Mouse (Mus musculus) cerebellum, adult 8-10 months (tissue): Measurements from ENCODE around the gene 4930550L24Rik.

Source experiments
- DNase-seq: peaks from one replicate; pipeline ENCODE4 v3.0.0; 2022

The 4930550L24Rik gene

DNA sequence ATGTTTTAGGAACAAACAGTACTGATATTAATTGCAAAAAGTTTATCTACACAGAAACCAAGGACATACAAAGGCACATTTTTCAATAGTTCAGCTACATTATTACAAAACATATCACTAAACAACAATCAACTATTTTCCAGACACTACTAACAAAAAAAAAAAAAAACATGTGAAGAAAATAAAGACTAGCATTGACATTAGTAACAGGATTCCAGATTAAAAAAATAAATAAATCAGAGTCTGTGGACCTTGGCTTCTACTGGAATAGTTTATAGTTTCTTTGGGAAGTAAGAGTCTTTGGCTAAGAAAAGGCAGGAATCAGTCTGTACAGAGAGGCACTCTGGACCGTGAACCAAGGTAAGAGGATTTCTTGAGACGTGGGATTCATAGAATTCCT is at the start of gene 4930550L24Rik:
4930550L24Rik (plus strand) TSS at position 301 of the 400 bp plus-strand sequence.
- no peak for DNase-seq

DNA sequence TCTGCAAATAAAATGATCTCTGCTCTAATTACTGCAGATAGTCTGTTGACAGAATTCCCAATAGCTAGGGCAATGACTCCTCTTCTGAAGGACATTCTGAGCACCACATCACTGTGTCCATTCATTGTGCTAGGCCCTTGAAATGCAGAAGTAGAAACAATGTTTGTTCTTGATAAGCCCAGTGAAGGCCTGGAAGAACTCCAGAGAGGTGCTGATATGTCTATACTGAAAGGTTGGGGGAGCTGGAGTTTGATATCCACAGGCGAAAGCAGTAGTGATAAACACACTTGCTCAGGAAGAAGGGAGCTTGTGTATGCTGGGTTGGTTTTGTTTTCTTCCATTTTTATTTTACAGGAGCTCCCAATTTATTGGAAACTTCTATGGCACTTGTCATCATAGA is 8.4 kb upstream of the 4930550L24Rik start:
- DNase-seq, result no peak

DNA sequence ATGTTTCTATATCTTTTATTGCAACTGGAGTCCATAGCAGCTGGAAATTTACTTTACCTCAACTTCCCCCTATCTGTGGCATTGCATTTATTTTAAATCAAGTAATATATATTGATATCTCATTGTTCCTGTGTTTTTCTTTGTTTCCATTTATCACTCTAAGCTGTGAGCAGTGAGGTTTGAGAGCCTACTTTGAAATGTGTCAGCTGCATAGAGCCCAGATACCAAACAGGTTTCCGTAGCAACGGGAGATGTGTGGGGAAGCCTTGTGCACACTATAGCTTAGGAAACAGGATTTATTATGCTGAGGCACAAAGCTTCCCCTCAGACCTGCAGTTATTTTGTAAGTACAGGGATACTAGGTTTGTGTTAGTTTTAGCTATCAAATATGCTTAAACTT is 58.8 kb downstream of the 4930550L24Rik start:
- DNase-seq, result no peak
